Mouse (Mus musculus) heart, adult 2 months (tissue): ENCODE results near the gene Heg1.

Source experiments
- CTCF ChIP-seq: fragments of 200-600 bp; IDR thresholded peaks from 2 replicates; pipeline ENCODE4 v1.8.1; 2022; ENCODE audit warnings: antibody characterized with exemption, mild to moderate bottlenecking, moderate library complexity
- POLR2A ChIP-seq: fragments of 200-500 bp; IDR thresholded peaks from 2 replicates; pipeline ENCODE4 v1.6.1; 2011; ENCODE audit warnings: mild to moderate bottlenecking, low read depth, low read length, control low read depth; ENCODE audit not compliant: insufficient read depth

- no peak for TF ChIP-seq POLR2A
- TF ChIP-seq CTCF: no peak
Observed at GRCm38 (mm10) chr16:33755961-33756360, 71.8 kb downstream of the Heg1 start.
